Mouse (Mus musculus): Measurements from ENCODE around the gene Calr4. TPM values are rescaled to one million over a fixed set of nuclear protein-coding genes. Genes with fewer than 3 reads are reported as not detected.

The Calr4 gene
- total RNA-seq, 2 experiments from 2014 or later, result 0.71 to 0.85 TPM

DNA sequence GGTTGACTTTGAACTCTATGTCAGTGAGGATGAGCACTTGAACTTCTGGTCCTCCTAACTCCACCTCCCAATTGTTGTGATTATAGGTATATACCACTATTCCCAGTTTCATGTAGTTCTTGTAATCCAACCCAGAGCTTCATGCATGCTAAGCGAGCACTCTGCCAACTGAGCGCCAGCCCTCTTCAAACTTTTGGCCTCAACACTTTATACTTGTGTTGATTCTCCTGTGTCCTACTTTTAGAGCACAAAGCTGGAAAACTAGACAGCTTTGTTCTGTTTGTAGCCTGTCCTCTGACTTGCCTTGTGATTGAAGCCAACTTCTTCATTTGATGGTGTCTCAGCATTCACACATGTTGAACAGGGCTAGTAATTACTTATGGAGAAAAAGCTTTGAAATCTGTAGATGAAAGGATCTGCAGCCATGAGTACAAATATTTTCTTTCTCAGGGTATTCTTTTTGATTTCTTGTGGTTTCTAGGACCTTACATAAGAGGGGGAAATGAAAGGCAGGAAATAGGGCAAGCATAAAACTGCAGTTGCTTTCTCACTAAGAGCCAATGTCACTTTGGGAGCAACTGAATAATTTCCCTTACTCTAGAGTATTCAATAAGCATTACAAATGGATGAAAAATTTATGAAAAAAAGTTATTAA, 39.4 kb downstream of the Calr4 start:
- peak in 1 of 2 experiments; percentile 24 for DNase-seq (ENCODE audit: low spot score in 2 of 2)

DNA sequence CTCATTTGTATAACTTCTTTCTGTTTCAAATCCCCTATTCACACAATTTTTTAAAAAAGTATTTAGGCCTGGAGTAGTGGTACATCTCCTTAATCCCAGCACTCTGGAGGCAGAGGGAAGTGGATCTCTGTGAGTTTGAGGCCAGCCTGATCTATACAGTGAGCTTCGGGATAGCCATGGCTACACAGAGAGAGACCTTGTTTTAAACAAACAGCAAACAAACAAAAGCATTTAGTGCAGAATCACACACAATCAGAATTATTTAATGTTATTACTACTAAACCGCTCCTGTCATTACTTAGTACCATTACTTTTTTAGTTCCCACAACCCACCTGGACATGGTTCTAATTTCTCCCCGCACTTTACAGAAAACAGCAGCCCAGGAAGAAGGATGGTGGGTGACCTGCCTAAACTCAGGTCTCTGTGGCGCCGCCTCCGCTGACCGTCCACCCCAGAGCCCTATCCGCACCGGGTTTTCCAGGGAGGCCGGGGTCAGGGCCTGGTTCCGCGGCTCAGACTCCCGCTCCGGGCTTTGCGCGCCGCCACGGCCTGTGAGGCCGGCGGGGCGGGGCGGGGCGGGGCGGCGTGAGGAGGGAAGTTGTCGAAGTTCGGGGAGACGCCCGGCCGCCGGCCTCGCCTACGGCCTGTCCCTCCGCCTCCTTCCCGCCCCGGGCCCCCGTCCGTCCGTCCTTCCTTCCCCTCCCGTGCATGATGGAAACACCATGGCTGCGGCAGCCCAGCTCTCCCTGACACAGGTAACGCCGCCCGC, 45.6 kb downstream of the Calr4 start, which contains the start of gene Eps15:
Gene Eps15 (plus strand): TSS at position 580 of the 770 bp plus-strand sequence.
- DNase-seq (ENCODE audit: low spot score in 2 of 2), result peak; percentile 81 to 91

DNA sequence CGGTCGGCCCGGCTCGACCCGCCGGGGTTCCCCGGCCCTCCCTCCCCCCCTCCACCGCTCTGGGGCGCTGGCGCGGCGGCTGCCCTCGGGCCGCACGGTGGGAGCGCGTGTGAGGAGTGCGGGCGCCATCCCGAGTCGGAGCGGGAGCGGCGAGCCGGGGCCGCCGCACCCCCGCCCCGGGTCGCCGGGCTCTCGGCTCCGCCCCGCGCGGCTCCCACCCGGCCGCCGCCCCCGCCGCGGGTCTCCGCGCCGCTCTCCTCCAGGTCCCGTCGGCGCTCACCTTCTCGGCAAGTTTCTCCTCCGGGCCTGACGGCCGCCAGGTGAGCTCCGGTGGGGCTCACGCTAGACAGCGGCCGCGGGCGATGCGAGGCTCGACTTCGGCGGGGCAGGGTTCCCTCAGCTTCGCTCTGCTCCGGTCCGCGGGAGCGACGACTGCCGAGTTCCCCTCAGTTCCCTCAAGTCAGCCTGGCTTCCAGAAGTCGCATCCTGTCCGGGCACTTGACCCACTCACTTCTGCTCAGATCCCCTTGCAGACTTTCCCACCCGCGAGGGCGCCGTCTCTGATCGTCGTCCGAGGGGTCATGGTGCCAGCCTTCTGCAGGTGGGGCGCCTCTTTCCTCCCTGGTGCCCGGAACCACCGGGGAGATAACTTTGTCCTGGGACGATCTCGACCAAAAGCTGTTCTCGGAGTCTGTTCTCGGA, 46.3 kb downstream of the Calr4 start:
- DNase-seq (ENCODE audit: low spot score in 2 of 2), result peak; percentile 15 to 27

DNA sequence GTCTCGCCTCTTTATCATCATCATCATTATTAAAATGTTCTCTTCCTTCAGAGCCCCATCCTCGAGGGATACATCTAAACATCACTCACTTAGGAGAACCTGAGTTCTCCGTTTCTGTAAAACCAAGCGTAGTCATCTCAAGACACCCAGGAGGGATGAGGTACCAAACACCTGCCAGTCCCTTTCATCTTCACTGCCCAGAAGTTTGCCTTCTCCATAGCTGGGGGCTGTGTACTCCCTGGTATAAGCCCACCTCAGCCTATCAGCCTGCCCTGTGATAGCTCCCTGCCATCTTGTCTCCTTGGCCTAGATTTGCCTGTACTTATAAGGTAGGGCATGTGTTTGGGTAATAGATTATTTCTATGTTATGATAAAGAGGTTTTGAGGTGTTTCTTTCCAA, 46.9 kb downstream of the Calr4 start:
- no peak for DNase-seq (ENCODE audit: low spot score in 2 of 2)

DNA sequence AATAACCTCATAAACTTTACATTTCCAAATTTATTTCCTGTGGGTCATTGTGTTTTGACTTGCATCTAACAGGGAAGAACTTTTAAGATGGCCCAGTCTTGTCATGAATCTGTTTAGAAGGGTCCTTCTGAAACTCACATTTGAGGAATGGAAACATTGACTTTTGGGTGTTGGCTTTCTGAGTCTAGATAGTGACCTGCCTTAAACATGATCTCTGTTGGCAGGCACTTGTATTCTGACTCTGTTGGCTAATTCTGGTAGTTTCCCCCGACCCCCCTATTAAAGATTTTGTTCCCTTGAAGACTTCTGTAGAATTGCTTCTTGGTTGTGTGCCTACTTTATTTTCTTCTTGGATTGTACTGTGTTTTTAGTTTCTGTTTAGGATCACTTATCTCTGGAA, 47.7 kb downstream of the Calr4 start:
- DNase-seq (ENCODE audit: low spot score in 2 of 2), result no peak

DNA sequence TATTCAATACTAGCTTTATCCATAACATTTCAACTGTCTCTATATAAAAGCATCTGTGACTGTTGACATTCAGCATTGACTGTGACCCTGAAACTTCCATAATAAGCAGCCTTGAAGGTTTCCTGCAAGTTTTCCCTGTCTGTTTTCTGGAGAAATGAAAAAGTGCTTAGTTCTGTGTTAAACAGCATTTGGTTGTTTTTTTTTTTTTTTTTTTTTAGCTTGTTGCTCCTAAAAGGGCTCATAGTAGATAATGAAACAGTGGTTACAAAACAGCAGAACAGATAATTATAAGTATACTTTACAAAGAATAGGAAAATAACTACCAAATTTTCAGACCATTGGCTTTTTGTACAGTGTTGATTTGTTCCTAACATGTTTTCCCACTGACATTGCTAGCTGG, 60.3 kb downstream of the Calr4 start:
- no peak for DNase-seq (ENCODE audit: low spot score in 2 of 2)

DNA sequence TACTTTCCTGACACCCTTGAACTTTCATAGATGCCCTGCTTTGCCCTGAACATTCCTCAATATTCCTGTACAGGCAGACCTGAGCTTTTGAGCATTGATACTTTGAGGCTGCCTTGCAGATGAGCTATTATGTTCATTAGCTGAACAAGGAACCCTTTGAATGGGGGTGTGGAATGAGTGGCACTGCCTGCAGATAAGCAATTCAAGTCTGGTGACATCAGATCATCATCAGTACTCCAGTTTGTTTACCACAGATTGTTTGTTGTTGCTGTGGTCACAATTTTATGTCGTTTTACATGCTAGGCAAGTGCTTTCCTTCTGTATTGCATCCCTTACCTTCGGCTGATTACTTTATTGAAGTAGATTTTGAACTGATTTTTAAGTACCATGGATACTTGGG, 62.2 kb downstream of the Calr4 start:
- DNase-seq (ENCODE audit: low spot score in 2 of 2), result no peak

DNA sequence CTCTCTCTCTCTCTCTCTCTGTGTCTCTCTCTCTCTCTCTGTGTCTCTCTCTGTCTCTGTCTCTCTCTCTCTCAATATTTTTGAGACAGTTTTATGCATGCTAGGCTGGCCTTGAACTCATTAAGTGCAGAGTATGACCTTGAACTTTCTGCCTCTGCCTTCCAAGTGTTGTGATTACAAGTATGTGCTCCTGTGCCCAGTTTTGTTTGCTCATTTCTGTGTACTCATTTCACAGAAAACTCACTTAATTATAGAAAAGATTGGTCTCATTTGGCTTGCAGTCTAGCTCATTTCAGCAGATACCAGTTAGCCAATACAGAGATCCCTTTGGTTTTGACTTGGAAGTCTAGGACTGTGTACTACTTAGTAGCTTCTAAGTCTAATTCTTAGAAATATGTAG, 64.9 kb downstream of the Calr4 start:
- no peak for DNase-seq (ENCODE audit: low spot score in 2 of 2)

Other genes starting within 250 kb of the Calr4 start
- 100 to 1,000 TPM; 137 to 141 TPM for gene Nrd1, start 233.8 kb upstream of the Calr4 start, total RNA-seq (2021)
- 10 to 100 TPM; 56.5 to 63.7 TPM for gene Osbpl9, start 32.2 kb upstream of the Calr4 start, total RNA-seq (2021)
- 100 to 1,000 TPM; 168 TPM for gene Eps15, start 45.8 kb downstream of the Calr4 start, total RNA-seq (2021)
- 1 to 10 TPM in 1 of 2 experiments, under 1 TPM in 1; 0.83 to 1.1 TPM for gene Ttc39a, start 172.1 kb downstream of the Calr4 start, total RNA-seq (2021)